Mouse (Mus musculus) E14TG2a.4 (cell line): ENCODE results near the gene Prpf38b.

Source experiments
- CTCF ChIP-seq: conservative IDR thresholded peaks from 2 replicates; pipeline ENCODE4 v1.5.1; 2014; ENCODE audit warnings: low read length
- NANOG ChIP-seq: IDR thresholded peaks from 2 replicates; pipeline ENCODE4 v1.6.1; 2014; ENCODE audit warnings: borderline replicate concordance, low read length, mixed read lengths
- POU5F1 ChIP-seq: IDR thresholded peaks from 2 replicates; pipeline ENCODE4 v1.6.1; 2014; ENCODE audit warnings: low read length, borderline replicate concordance

DNA sequence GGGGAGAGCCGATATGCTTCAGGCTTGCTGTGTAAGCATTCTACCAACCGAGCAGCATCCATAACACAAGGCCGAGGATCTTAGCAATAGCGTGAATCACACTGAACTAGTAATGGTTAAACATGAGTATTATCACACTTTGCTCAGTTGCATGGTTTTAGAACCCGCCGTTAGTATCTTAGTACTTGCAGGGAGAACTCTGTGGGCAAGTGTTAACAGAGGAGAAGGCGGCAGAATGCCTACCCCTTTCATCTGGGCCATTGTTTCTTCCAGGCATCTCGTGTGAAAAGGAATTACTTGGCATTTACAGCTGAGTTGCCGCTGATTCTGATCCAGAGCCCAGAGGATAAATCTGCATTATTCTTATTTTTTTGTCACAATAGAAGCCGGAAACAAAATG, 29.5 kb upstream of the Prpf38b start:
- TF ChIP-seq CTCF (no peak), POU5F1 (no peak), NANOG (no peak)
